Mouse (Mus musculus) midbrain, embryonic 11.5 days (tissue): ENCODE data around the gene Natd1. TPM values are rescaled to one million over a fixed set of nuclear protein-coding genes. Genes with fewer than 3 reads are reported as not detected.
A peak's percentile ranks its signal among the peaks of the same experiment; 100 is the strongest.

Experiments used
- ATAC-seq: fragments of 200-750 bp; cut with Nextera tagmentation; 2 replicates; pipeline ENCODE4 v1.8.0; 2017; ENCODE audit warnings: moderate TSS enrichment, moderate library complexity; ENCODE audit not compliant: low FRiP score
- DNase-seq: peaks from one replicate; pipeline ENCODE4 v3.0.0; 2015; ENCODE audit warnings: low spot score; ENCODE audit errors: missing footprints
- H3K27ac ChIP-seq: fragments of 300-500 bp; sonication (generic); 2 replicates; pipeline ENCODE4 v1.5.1; 2014; ENCODE audit warnings: low read depth, low read length
- H3K27me3 ChIP-seq: fragments of 300-500 bp; sonication (generic); 2 replicates; pipeline ENCODE4 v1.6.1; 2014; ENCODE audit warnings: mild to moderate bottlenecking, low read length, moderate library complexity, mixed read lengths; ENCODE audit not compliant: control insufficient read depth, insufficient read depth
- H3K36me3 ChIP-seq: fragments of 300-500 bp; sonication (generic); 2 replicates; pipeline ENCODE4 v1.6.1; 2014; ENCODE audit warnings: mild to moderate bottlenecking, low read length, moderate library complexity, mixed read lengths; ENCODE audit not compliant: control insufficient read depth, insufficient read depth
- H3K4me1 ChIP-seq: fragments of 300-500 bp; sonication (generic); 2 replicates; pipeline ENCODE4 v1.6.1; 2014; ENCODE audit warnings: low read length; ENCODE audit not compliant: control insufficient read depth, insufficient read depth
- H3K4me2 ChIP-seq: fragments of 300-500 bp; sonication (generic); 2 replicates; pipeline ENCODE4 v1.6.1; 2014; ENCODE audit warnings: mild to moderate bottlenecking, moderate library complexity
- H3K4me3 ChIP-seq: fragments of 300-500 bp; sonication (generic); 2 replicates; pipeline ENCODE4 v1.5.1; 2014; ENCODE audit warnings: low read depth, low read length
- H3K9ac ChIP-seq: fragments of 300-500 bp; sonication (generic); 2 replicates; pipeline ENCODE4 v1.6.1; 2014; ENCODE audit warnings: low read length
- H3K9me3 ChIP-seq: fragments of 300-500 bp; sonication (generic); 2 replicates; pipeline ENCODE4 v1.6.1; 2016; ENCODE audit warnings: low read length; ENCODE audit not compliant: control insufficient read depth
- WGBS: fragments of 180-500 bp; shearing (Covaris S2); extraction: QIAGEN DNeasy Blood & Tissue Kit; methylation state at CpG from one replicate; pipeline ENCODE4 v1.1.7; 2014; 5-methylcytosine and 5-hydroxymethylcytosine counted together
- polyA plus RNA-seq: library from polyadenylated mRNA; unstranded; fragments of >200 nt; fragmentation: Nextera tagmentation; extraction: Ambion mirVana; gene quantifications from 2 replicates; pipeline ENCODE4 v1.2.1, GENCODE M21; 2014

Natd1 gene
- polyA plus RNA-seq, 1 experiment from 2014 or later, result 24.3 TPM

GRCm38 (mm10) chr11:60867904-60868303, 46.6 kb downstream of the Natd1 start:
- peaks cover 14% of the 10 kb centered on the region for H3K36me3 ChIP-seq
- no peak overlapping the region for H3K4me3 ChIP-seq
- H3K9me3 ChIP-seq, result no peaks in the 10 kb centered on the region
- H3K9ac ChIP-seq, result no peak overlapping the region
- no peak for ATAC-seq
- H3K4me1 ChIP-seq, result no peaks in the 10 kb centered on the region
- no peak overlapping the region for H3K4me2 ChIP-seq
- DNase-seq, result peak; percentile 73
- 79% methylated on average over 8 of the region's 8 CpGs for WGBS
- no peaks in the 10 kb centered on the region for H3K27me3 ChIP-seq
- H3K27ac ChIP-seq, result no peak overlapping the region

- no peak overlapping the region for H3K9ac ChIP-seq
- no peaks in the 10 kb centered on the region for H3K9me3 ChIP-seq
- DNase-seq, result peak; percentile 54
- no peak for ATAC-seq
- no peaks in the 10 kb centered on the region for H3K27me3 ChIP-seq
- no peaks in the 10 kb centered on the region for H3K4me1 ChIP-seq
- no peak overlapping the region for H3K27ac ChIP-seq
- H3K4me2 ChIP-seq, result no peak overlapping the region
- H3K36me3 ChIP-seq, result peaks cover 14% of the 10 kb centered on the region
- H3K4me3 ChIP-seq, result no peak overlapping the region
- WGBS, result 85% methylated on average over 3 of the region's 3 CpGs
These were observed 47.1 kb downstream of the Natd1 start for GRCm38 (mm10) chr11:60867456-60867855.

DNA sequence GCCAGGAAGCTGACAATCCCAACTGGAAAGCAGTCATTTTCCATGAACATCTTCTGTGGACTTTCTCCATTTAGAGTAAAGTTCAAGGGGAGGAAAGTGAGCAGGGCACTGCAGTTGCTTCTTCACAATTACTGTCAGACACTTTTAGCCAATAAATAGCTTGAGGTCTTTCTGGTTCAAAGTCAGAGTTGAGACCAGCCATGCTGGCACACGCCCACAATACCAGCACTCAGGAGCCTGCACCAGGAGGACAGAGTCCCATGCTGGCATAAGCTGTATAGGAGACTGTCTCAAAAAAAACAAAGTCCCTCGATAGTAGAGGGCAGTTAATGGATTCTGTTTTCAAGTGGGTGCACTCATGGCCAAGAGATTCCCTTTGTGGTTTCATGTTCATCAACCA, 48.5 kb downstream of the Natd1 start:
- peaks cover 20% of the 10 kb centered on the region for H3K36me3 ChIP-seq
- H3K27ac ChIP-seq, result no peak overlapping the region

GRCm38 (mm10) chr11:60864916-60865315, 49.6 kb downstream of the Natd1 start:
- Histone ChIP-seq H3K27me3 (no peaks in the 10 kb centered on the region), H3K9me3 (no peaks in the 10 kb centered on the region), H3K36me3 (peaks cover 20% of the 10 kb centered on the region), H3K4me1 (no peaks in the 10 kb centered on the region), H3K9ac (no peak overlapping the region), H3K27ac (no peak overlapping the region), H3K4me2 (no peak overlapping the region), H3K4me3 (no peak overlapping the region)
- ATAC-seq (no peak), DNase-seq (no peak)
- WGBS, result 90% methylated on average over 14 of the region's 14 CpGs

More for the DNA sequence above, 48.5 kb downstream of the Natd1 start:
- DNase-seq, result no peak
- H3K4me2 ChIP-seq, result no peak overlapping the region
- no peaks in the 10 kb centered on the region for H3K27me3 ChIP-seq
- ATAC-seq, result no peak
- no peak overlapping the region for H3K9ac ChIP-seq
- 84% methylated on average over 2 of the region's 2 CpGs for WGBS
- no peaks in the 10 kb centered on the region for H3K4me1 ChIP-seq
- H3K4me3 ChIP-seq, result no peak overlapping the region
- no peaks in the 10 kb centered on the region for H3K9me3 ChIP-seq

GRCm38 (mm10) chr11:60864166-60864565, 50.4 kb downstream of the Natd1 start:
- no peak overlapping the region for H3K27ac ChIP-seq
- H3K4me2 ChIP-seq, result no peak overlapping the region
- WGBS, result 97% methylated on average over 2 of the region's 2 CpGs
- H3K4me3 ChIP-seq, result no peak overlapping the region
- no peaks in the 10 kb centered on the region for H3K4me1 ChIP-seq
- H3K9me3 ChIP-seq, result no peaks in the 10 kb centered on the region
- ATAC-seq, result no peak
- DNase-seq, result peak; percentile 49
- peaks cover 20% of the 10 kb centered on the region for H3K36me3 ChIP-seq
- H3K9ac ChIP-seq, result no peak overlapping the region
- H3K27me3 ChIP-seq, result no peaks in the 10 kb centered on the region

- Histone ChIP-seq H3K27ac (no peak overlapping the region), H3K4me1 (no peaks in the 10 kb centered on the region), H3K9me3 (no peaks in the 10 kb centered on the region), H3K9ac (no peak overlapping the region), H3K4me2 (no peak overlapping the region), H3K27me3 (no peaks in the 10 kb centered on the region), H3K4me3 (no peak overlapping the region), H3K36me3 (peaks cover 25% of the 10 kb centered on the region)
- 87% methylated on average over 4 of the region's 4 CpGs for WGBS
- DNase-seq (peak; percentile 67), ATAC-seq (no peak)
These were observed 51.4 kb downstream of the Natd1 start for GRCm38 (mm10) chr11:60863196-60863595.

DNA sequence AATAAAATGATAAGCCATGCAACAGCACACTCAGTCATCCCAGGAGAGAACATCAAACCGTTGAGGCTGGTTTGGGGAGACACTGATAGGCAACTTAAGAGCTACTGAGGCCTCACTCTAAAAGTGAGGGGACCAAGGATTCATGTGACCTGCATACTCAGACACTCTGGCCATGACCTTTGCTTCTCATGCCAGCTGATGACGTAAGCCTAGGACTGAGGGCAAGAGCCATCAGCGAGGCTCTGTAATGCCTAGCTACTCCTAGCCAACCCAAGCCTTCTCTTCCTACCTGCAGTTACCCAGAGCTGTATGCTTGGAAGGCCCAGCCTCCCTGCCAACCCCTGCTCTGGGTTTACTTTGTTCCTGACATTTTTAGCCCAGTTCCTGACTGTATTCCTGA, 52.6 kb downstream of the Natd1 start:
- Histone ChIP-seq H3K27me3 (no peaks in the 10 kb centered on the region), H3K36me3 (peaks cover 25% of the 10 kb centered on the region), H3K4me2 (no peak overlapping the region), H3K9me3 (no peaks in the 10 kb centered on the region), H3K27ac (no peak overlapping the region), H3K4me3 (no peak overlapping the region), H3K9ac (no peak overlapping the region), H3K4me1 (no peaks in the 10 kb centered on the region)
- WGBS, result 86% methylated on average over 3 of the region's 3 CpGs
- ATAC-seq (no peak), DNase-seq (peak; percentile 57)

DNA sequence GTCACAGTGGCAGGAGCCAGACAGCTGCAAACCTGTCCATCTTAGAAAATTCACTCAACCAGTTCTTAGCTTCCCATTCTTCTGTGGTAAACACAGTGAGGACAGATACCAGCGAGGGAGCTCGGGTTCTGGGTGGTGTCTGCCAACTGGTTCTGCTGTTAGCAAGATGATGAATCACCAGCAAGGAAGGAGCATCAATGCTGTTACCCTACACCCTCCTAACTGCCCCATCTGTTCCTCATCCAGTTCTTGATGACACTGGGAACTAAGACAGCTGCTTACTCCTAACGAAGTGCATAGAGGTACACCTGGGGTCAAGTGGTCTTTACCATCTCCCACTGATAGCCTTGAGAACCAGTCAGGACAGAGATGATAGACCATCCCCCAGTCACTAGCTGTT, 58.0 kb downstream of the Natd1 start:
- no peaks in the 10 kb centered on the region for H3K9me3 ChIP-seq
- H3K4me2 ChIP-seq, result no peak overlapping the region
- no peaks in the 10 kb centered on the region for H3K27me3 ChIP-seq
- ATAC-seq (no peak), DNase-seq (no peak)
- peaks cover 12% of the 10 kb centered on the region for H3K36me3 ChIP-seq
- no peaks in the 10 kb centered on the region for H3K4me1 ChIP-seq
- no peak overlapping the region for H3K4me3 ChIP-seq
- no peak overlapping the region for H3K9ac ChIP-seq
- no peak overlapping the region for H3K27ac ChIP-seq
- WGBS, result 85% methylated on average over 3 of the region's 3 CpGs
